Mouse (Mus musculus) thymus, adult 2 months (tissue): Measurements from ENCODE around the gene Psmg3.

Experiments used
- CTCF ChIP-seq: fragments of 200-500 bp; IDR thresholded peaks from 2 replicates; pipeline ENCODE4 v1.5.1; 2012; ENCODE audit warnings: mild to moderate bottlenecking, control low read depth, low read length, moderate library complexity, borderline replicate concordance; ENCODE audit not compliant: control insufficient read depth, poor library complexity, insufficient read depth; ENCODE audit errors: extremely low read depth
- POLR2A ChIP-seq: fragments of 200-500 bp; IDR thresholded peaks from 2 replicates; pipeline ENCODE4 v1.6.1; 2012; ENCODE audit warnings: mild to moderate bottlenecking, low read length, control low read depth, moderate library complexity; ENCODE audit not compliant: control insufficient read depth, poor library complexity, insufficient read depth; ENCODE audit errors: extremely low read depth

- no peak for TF ChIP-seq POLR2A
- no peak for TF ChIP-seq CTCF
Measured at GRCm38 (mm10) chr5:139824531-139824930, 2.2 kb downstream of the Psmg3 start.
